Mouse (Mus musculus) olfactory bulb, adult 2 months (tissue): ENCODE results near the gene Slc27a4. TPM values are rescaled to one million over a fixed set of nuclear protein-coding genes. Genes with fewer than 3 reads are reported as not detected.

Experiments
- H3K27ac ChIP-seq: fragments of 200-500 bp; 2 replicates; pipeline ENCODE4 v1.5.1; 2012; ENCODE audit warnings: low read depth, low read length; ENCODE audit not compliant: insufficient read depth
- H3K4me1 ChIP-seq: fragments of 200-500 bp; 2 replicates; pipeline ENCODE4 v1.6.1; 2012; ENCODE audit warnings: low read length; ENCODE audit not compliant: control insufficient read depth, insufficient read depth
- H3K4me3 ChIP-seq: fragments of 200-500 bp; 2 replicates; pipeline ENCODE4 v1.5.1; 2012; ENCODE audit warnings: mild to moderate bottlenecking, low read depth, low read length, moderate library complexity; ENCODE audit not compliant: insufficient read depth
- CTCF ChIP-seq: fragments of 200-500 bp; IDR thresholded peaks from 2 replicates; pipeline ENCODE4 v1.5.1; 2012; ENCODE audit warnings: low read depth, mild to moderate bottlenecking, low read length, moderate library complexity; ENCODE audit not compliant: insufficient read depth
- POLR2A ChIP-seq: fragments of 200-500 bp; IDR thresholded peaks from 2 replicates; pipeline ENCODE4 v1.6.1; 2012; ENCODE audit warnings: mild to moderate bottlenecking, low read depth, low read length, moderate library complexity; ENCODE audit not compliant: insufficient read depth
- WGBS: fragments of 180-500 bp; shearing (Covaris S2); methylation state at CpG from one replicate; pipeline ENCODE4 v1.1.7; 2018; 5-methylcytosine and 5-hydroxymethylcytosine counted together
- polyA plus RNA-seq: library from polyadenylated mRNA; stranded (reverse); fragments of >200 nt; gene quantifications from 2 replicates; pipeline ENCODE4 v1.2.4, GENCODE M21; 2012; ENCODE audit warnings: low replicate concordance; ENCODE audit not compliant: missing spikeins, insufficient read depth, insufficient read length

The Slc27a4 gene
- polyA plus RNA-seq, 1 experiment: not detected

GRCm38 (mm10) chr2:29865125-29865524 is 62.7 kb downstream of the Slc27a4 start:
- WGBS: 83% methylated on average over 4 of the region's 4 CpGs
- H3K27ac ChIP-seq: no peak overlapping the region
- H3K4me1 ChIP-seq: peaks cover 14% of the 10 kb centered on the region
- TF ChIP-seq CTCF (no peak), POLR2A (no peak)
- no peak overlapping the region for H3K4me3 ChIP-seq

Other genes with a start within 250 kb of the Slc27a4 start
- 75.7 TPM in 1 of 2 replicates, not detected in the other for gene Rapgef1, start 182.9 kb upstream of the Slc27a4 start, polyA plus RNA-seq
- gene Gm13420, start 50.9 kb upstream of the Slc27a4 start, polyA plus RNA-seq: not detected in 2 replicates
- not detected in 2 replicates for gene Gm13547, start 43.3 kb upstream of the Slc27a4 start, polyA plus RNA-seq
- gene Coq4, start 15.1 kb upstream of the Slc27a4 start, polyA plus RNA-seq: not detected in 2 replicates
- gene Trub2, start 14.1 kb upstream of the Slc27a4 start, polyA plus RNA-seq: not detected in 2 replicates
- not detected in 2 replicates for gene Urm1, start 17.4 kb downstream of the Slc27a4 start, polyA plus RNA-seq
- gene Cercam, start 66.5 kb downstream of the Slc27a4 start, polyA plus RNA-seq: not detected in 2 replicates
- gene Odf2, start 86.6 kb downstream of the Slc27a4 start, polyA plus RNA-seq: 472 TPM in 1 of 2 replicates, not detected in the other
- gene Gle1, start 132.8 kb downstream of the Slc27a4 start, polyA plus RNA-seq: not detected in 2 replicates
- 496 and 868 TPM in 2 replicates for gene Sptan1, start 162.9 kb downstream of the Slc27a4 start, polyA plus RNA-seq
- gene Wdr34, start 246.2 kb downstream of the Slc27a4 start, polyA plus RNA-seq: not detected in 2 replicates